Mouse (Mus musculus): ENCODE measurements around the gene Wdr92. TPM values are rescaled to one million over a fixed set of nuclear protein-coding genes. Genes with fewer than 3 reads are reported as not detected.

The Wdr92 gene
- total and polyA plus RNA-seq, 3 experiments = 34.5 to 63.8 TPM; not detected in 1

DNA sequence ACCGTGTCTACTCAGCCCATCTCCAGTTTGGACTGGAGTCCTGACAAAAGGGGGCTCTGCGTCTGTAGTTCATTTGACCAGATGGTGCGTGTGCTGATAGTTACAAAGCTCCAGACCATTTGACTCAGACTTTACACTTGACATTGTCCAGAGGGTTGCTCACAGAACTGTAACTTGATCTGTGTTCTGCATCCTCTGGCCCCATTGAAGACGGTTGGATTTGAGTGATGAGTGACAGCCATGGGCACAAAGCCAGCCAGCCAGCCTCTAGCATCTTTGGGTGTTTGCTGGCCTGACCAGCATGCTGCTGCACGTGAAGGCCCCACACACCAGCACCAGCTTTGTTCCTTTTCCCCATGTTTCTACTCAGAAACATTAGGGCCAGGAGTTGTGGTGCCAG lies 50.9 kb downstream of the Wdr92 start:
- DNase-seq (ENCODE audit: low read depth, low spot score) = no peak
- no peaks in the 10 kb centered on the region for H3K79me2 ChIP-seq (ENCODE audit: control insufficient read depth, insufficient read depth, low read length, poor library complexity)
- peaks cover 16 to 22% of the 10 kb centered on the region in 2 experiments for H3K4me1 ChIP-seq (ENCODE audit: control insufficient read depth in 1 of 2, insufficient read depth in 2 of 2, low read length in 2 of 2)
- peaks cover 24 to 32% of the 10 kb centered on the region in 2 experiments for H3K36me3 ChIP-seq (ENCODE audit: control insufficient read depth in 1 of 2, insufficient read depth in 2 of 2, low read length in 2 of 2)
- no peaks in the 10 kb centered on the region for H3K27me3 ChIP-seq (ENCODE audit: control insufficient read depth in 1 of 2, insufficient read depth in 2 of 2, low read length in 2 of 2)
- no peak overlapping the region for H3K9ac ChIP-seq (ENCODE audit: control insufficient read depth, low read depth, low read length, poor library complexity, severe bottlenecking)
- no peak overlapping the region for H3K27ac ChIP-seq (ENCODE audit: control insufficient read depth, low read depth, low read length)
- no peak for TF ChIP-seq NRF1 (IDR thresholded peaks at IDR 0.05; ENCODE audit: insufficient read depth, low read depth, low read length, poor library complexity, severe bottlenecking)
- TF ChIP-seq TCF12 (IDR thresholded peaks at IDR 0.05; ENCODE audit: low read depth, low read length) = no peak
- no peak for TF ChIP-seq BHLHE40 (IDR thresholded peaks at IDR 0.05; ENCODE audit: borderline replicate concordance, low read depth, low read length)
- no peak for TF ChIP-seq CTCF (IDR thresholded peaks at IDR 0.05 in 2 of 3, conservative IDR thresholded peaks at IDR 0.05 in 1 of 3; ENCODE audit: control insufficient read depth in 1 of 3, insufficient read depth in 1 of 3, low read depth in 2 of 3, low read length in 3 of 3, poor library complexity in 1 of 3, severe bottlenecking in 1 of 3)
- no peak for TF ChIP-seq MYC (IDR thresholded peaks at IDR 0.05; ENCODE audit: low read depth, low read length)
- no peak for TF ChIP-seq ETS1 (IDR thresholded peaks at IDR 0.05; ENCODE audit: low read depth, low read length)
- no peak for TF ChIP-seq MAX (IDR thresholded peaks at IDR 0.05; ENCODE audit: low read length)
- TF ChIP-seq HCFC1 (IDR thresholded peaks at IDR 0.05; ENCODE audit: low read depth, low read length) = no peak
- no peak for TF ChIP-seq TAL1 (IDR thresholded peaks at IDR 0.05; ENCODE audit: low read length)
- no peak for TF ChIP-seq MEF2A (IDR thresholded peaks at IDR 0.05; ENCODE audit: extremely low read depth, insufficient replicate concordance, low read depth, low read length, poor library complexity, severe bottlenecking)
- TF ChIP-seq ZC3H11A (IDR thresholded peaks at IDR 0.05; ENCODE audit: low read depth, low read length) = no peak
- no peak for TF ChIP-seq MXI1 (IDR thresholded peaks at IDR 0.05; ENCODE audit: low read depth, low read length)
- TF ChIP-seq POLR2AphosphoS5 (IDR thresholded peaks at IDR 0.05; ENCODE audit: borderline replicate concordance, low read depth, low read length) = no peak
- TF ChIP-seq RCOR1 (IDR thresholded peaks at IDR 0.05; ENCODE audit: low read depth, low read length) = no peak
- no peak for TF ChIP-seq TBP (IDR thresholded peaks at IDR 0.05; ENCODE audit: low read depth, low read length)
- no peak for TF ChIP-seq USF2 (IDR thresholded peaks at IDR 0.05; ENCODE audit: borderline replicate concordance in 1 of 2, insufficient read depth in 1 of 2, low read depth in 1 of 2, low read length in 2 of 2)
- TF ChIP-seq SMC3 (IDR thresholded peaks at IDR 0.05; ENCODE audit: low read depth, low read length) = no peak
- no peak for TF ChIP-seq CHD1 (IDR thresholded peaks at IDR 0.05; ENCODE audit: low read depth, low read length)
- no peak overlapping the region for H3K4me3 ChIP-seq (ENCODE audit: control insufficient read depth in 1 of 2, insufficient read depth in 1 of 2, low read depth in 2 of 2, low read length in 2 of 2)
- no peaks in the 10 kb centered on the region for H3K9me3 ChIP-seq (replicated peaks; ENCODE audit: insufficient read depth, low read length)

DNA sequence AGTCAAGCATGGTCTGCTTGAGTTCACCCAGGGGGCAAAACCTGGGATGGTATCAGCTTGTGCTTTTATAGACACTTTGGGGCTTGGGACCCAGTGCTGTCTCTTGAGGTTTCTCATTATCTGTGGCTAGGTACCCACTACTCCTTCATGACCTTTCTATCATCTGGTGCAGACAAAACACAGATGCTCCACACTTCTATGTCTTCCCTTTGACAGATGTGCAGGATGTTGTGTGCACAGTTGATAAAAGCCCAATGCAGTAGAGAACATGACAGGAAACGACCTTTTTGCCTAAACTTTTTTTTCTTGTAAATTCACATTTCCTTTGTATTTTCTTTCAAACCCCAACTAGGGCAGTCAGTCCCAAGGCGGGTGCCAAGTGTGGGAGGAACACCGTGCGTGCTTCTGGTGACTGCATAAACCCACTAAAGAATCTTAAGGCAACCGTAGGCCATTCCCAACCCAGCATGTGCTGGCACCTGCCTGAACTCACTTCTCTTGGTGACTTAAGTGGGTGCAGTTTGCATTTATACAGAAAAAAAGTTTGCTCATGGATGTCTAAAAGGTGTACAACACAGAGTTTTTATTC lies 54.6 kb downstream of the Wdr92 start:
- Histone ChIP-seq H3K9ac (ENCODE audit: control insufficient read depth, low read depth, low read length, poor library complexity, severe bottlenecking) (no peak overlapping the region), H3K27ac (ENCODE audit: control insufficient read depth, low read depth, low read length) (peak overlapping the region; percentile 67), H3K79me2 (ENCODE audit: control insufficient read depth, insufficient read depth, low read length, poor library complexity) (no peaks in the 10 kb centered on the region), H3K36me3 (ENCODE audit: control insufficient read depth in 1 of 2, insufficient read depth in 2 of 2, low read length in 2 of 2) (peaks cover 8 to 40% of the 10 kb centered on the region in 2 experiments), H3K4me3 (ENCODE audit: control insufficient read depth in 1 of 2, insufficient read depth in 1 of 2, low read depth in 2 of 2, low read length in 2 of 2) (no peak overlapping the region), H3K27me3 (ENCODE audit: control insufficient read depth in 1 of 2, insufficient read depth in 2 of 2, low read length in 2 of 2) (no peaks in the 10 kb centered on the region), H3K9me3 (replicated peaks; ENCODE audit: insufficient read depth, low read length) (no peaks in the 10 kb centered on the region), H3K4me1 (ENCODE audit: control insufficient read depth in 1 of 2, insufficient read depth in 2 of 2, low read length in 2 of 2) (peaks cover 23 to 29% of the 10 kb centered on the region in 2 experiments)
- peak; percentile 84 for DNase-seq (ENCODE audit: low read depth, low spot score)
- TF ChIP-seq ZMIZ1 (IDR thresholded peaks at IDR 0.05; ENCODE audit: low read depth, low read length) = no peak
- TF ChIP-seq GABPA (IDR thresholded peaks at IDR 0.05; ENCODE audit: low read depth, low read length) = no peak
- TF ChIP-seq CHD1 (IDR thresholded peaks at IDR 0.05; ENCODE audit: low read depth, low read length) = 0 out of 2 replicates have a peak, but pooled peaks have one; percentile 32
- TF ChIP-seq NRF1 (IDR thresholded peaks at IDR 0.05; ENCODE audit: insufficient read depth, low read depth, low read length, poor library complexity, severe bottlenecking) = no peak
- no peak for TF ChIP-seq ZKSCAN1 (IDR thresholded peaks at IDR 0.05; ENCODE audit: low read depth, low read length)
- TF ChIP-seq TAL1 (IDR thresholded peaks at IDR 0.05; ENCODE audit: low read length) = peak; percentile 87
- peak; percentile 62; the same call in 1 of the 2 replicates for TF ChIP-seq RCOR1 (IDR thresholded peaks at IDR 0.05; ENCODE audit: low read depth, low read length)
- no peak for TF ChIP-seq USF2 (IDR thresholded peaks at IDR 0.05; ENCODE audit: borderline replicate concordance in 1 of 2, insufficient read depth in 1 of 2, low read depth in 1 of 2, low read length in 2 of 2)
- peak; percentile 89 for TF ChIP-seq ZNF384 (IDR thresholded peaks at IDR 0.05; ENCODE audit: low read depth, low read length)
- TF ChIP-seq RAD21 (IDR thresholded peaks at IDR 0.05; ENCODE audit: low read depth, low read length) = no peak
- TF ChIP-seq ELF1 (IDR thresholded peaks at IDR 0.05; ENCODE audit: low read depth, low read length) = no peak
- 0 out of 2 replicates have a peak, but pooled peaks have one; percentile 35 for TF ChIP-seq BHLHE40 (IDR thresholded peaks at IDR 0.05; ENCODE audit: borderline replicate concordance, low read depth, low read length)
- TF ChIP-seq CHD2 (IDR thresholded peaks at IDR 0.05; ENCODE audit: low read length) = peak; percentile 44; the same call in 1 of the 2 replicates
- TF ChIP-seq MAX (IDR thresholded peaks at IDR 0.05; ENCODE audit: low read length) = peak; percentile 41; the same call in 1 of the 2 replicates
- peak; percentile 95 to 96 for TF ChIP-seq EP300 (IDR thresholded peaks at IDR 0.05; ENCODE audit: low read depth in 1 of 2, low read length in 2 of 2)
- peak; percentile 31; the same call in 1 of the 2 replicates for TF ChIP-seq POLR2AphosphoS2 (IDR thresholded peaks at IDR 0.05; ENCODE audit: low read length)
- no peak for TF ChIP-seq TBP (IDR thresholded peaks at IDR 0.05; ENCODE audit: low read depth, low read length)
- TF ChIP-seq JUND (IDR thresholded peaks at IDR 0.05; ENCODE audit: low read depth, low read length) = no peak
